Mouse (Mus musculus) midbrain, embryonic 10.5 days (tissue): ENCODE results near the gene Tmem208. TPM values are rescaled to one million over a fixed set of nuclear protein-coding genes. Genes with fewer than 3 reads are reported as not detected.

Source experiments
- DNase-seq: peaks from one replicate; pipeline ENCODE4 v3.0.0-alpha.2; 2017; ENCODE audit warnings: low spot score
- H3K27ac ChIP-seq: fragments of 300-500 bp; sonication (generic); replicated peaks from 2 replicates; pipeline ENCODE4 v1.5.1; 2016; ENCODE audit warnings: mild to moderate bottlenecking
- H3K27me3 ChIP-seq: fragments of 300-500 bp; sonication (generic); 2 replicates; pipeline ENCODE4 v1.6.1; 2016; ENCODE audit warnings: low read depth, mild to moderate bottlenecking; ENCODE audit not compliant: poor library complexity, severe bottlenecking
- H3K36me3 ChIP-seq: fragments of 300-500 bp; sonication (generic); 2 replicates; pipeline ENCODE4 v1.6.1; 2016; ENCODE audit warnings: mild to moderate bottlenecking, moderate library complexity
- H3K4me1 ChIP-seq: fragments of 300-500 bp; sonication (generic); 2 replicates; pipeline ENCODE4 v1.6.1; 2016
- H3K4me3 ChIP-seq: fragments of 300-500 bp; sonication (generic); 2 replicates; pipeline ENCODE4 v1.5.1; 2016; ENCODE audit warnings: mild to moderate bottlenecking, moderate library complexity
- H3K9me3 ChIP-seq: fragments of 300-500 bp; sonication (generic); replicated peaks from 2 replicates; pipeline ENCODE4 v1.6.1; 2016; ENCODE audit warnings: mild to moderate bottlenecking
- WGBS: fragments of 180-500 bp; shearing (Covaris S2); methylation state at CpG from one replicate; pipeline ENCODE4 v1.1.7; 2016; 5-methylcytosine and 5-hydroxymethylcytosine counted together
- polyA plus RNA-seq: library from polyadenylated mRNA; unstranded; fragments of >200 nt; fragmentation: Nextera tagmentation; extraction: Ambion mirVana; gene quantifications from 2 replicates; pipeline ENCODE4 v1.2.1, GENCODE M21; 2016

The Tmem208 gene
- polyA plus RNA-seq: 105 and 106 TPM in 2 replicates

GRCm38 (mm10) chr8:105326141-105326672, at the start of gene Tmem208, which contains the start of gene Lrrc29:
Gene Tmem208, plus strand, starts transcription at chr8:105326354.
Gene Lrrc29, minus strand, starts transcription at chr8:105326278.
- Histone ChIP-seq H3K4me3 (peak within 1 kb of the TSS; percentile 88), H3K4me1 (peaks cover 28% of the 10 kb centered on the region), H3K9me3 (no peaks in the 10 kb centered on the region), H3K36me3 (peaks cover 52% of the 10 kb centered on the region), H3K27ac (peak within 1 kb of the TSS; percentile 86), H3K27me3 (no peaks in the 10 kb centered on the region)
- peak; percentile 97 for DNase-seq
- under 1% methylated on average over 36 of the region's 36 CpGs for WGBS

GRCm38 (mm10) chr8:105278911-105279334, 47.2 kb upstream of the Tmem208 start:
- no peak overlapping the region for H3K27ac ChIP-seq
- peaks cover 37% of the 10 kb centered on the region for H3K36me3 ChIP-seq
- no peaks in the 10 kb centered on the region for H3K9me3 ChIP-seq
- 2% methylated on average over 28 of the region's 28 CpGs for WGBS
- peak overlapping the region; percentile 34 for H3K4me3 ChIP-seq
- DNase-seq: no peak
- peaks cover 100% of the 10 kb centered on the region for H3K27me3 ChIP-seq
- peaks cover 30% of the 10 kb centered on the region for H3K4me1 ChIP-seq

- peaks cover 99% of the 10 kb centered on the region for H3K27me3 ChIP-seq
- H3K9me3 ChIP-seq: no peaks in the 10 kb centered on the region
- no peak overlapping the region for H3K4me3 ChIP-seq
- DNase-seq: no peak
- H3K36me3 ChIP-seq: peaks cover 49% of the 10 kb centered on the region
- H3K4me1 ChIP-seq: peaks cover 30% of the 10 kb centered on the region
- 76% methylated on average over 3 of the region's 3 CpGs for WGBS
- no peak overlapping the region for H3K27ac ChIP-seq
Observed at GRCm38 (mm10) chr8:105280567-105280966, 45.6 kb upstream of the Tmem208 start.

GRCm38 (mm10) chr8:105281821-105282220, 44.3 kb upstream of the Tmem208 start:
- Histone ChIP-seq H3K36me3 (peaks cover 52% of the 10 kb centered on the region), H3K9me3 (no peaks in the 10 kb centered on the region), H3K4me3 (no peak overlapping the region), H3K4me1 (peaks cover 26% of the 10 kb centered on the region), H3K27ac (no peak overlapping the region), H3K27me3 (peaks cover 88% of the 10 kb centered on the region)
- WGBS: 92% methylated on average over 12 of the region's 12 CpGs
- no peak for DNase-seq

- H3K36me3 ChIP-seq: peaks cover 52% of the 10 kb centered on the region
- H3K27me3 ChIP-seq: peaks cover 84% of the 10 kb centered on the region
- DNase-seq: no peak
- H3K9me3 ChIP-seq: no peaks in the 10 kb centered on the region
- no peak overlapping the region for H3K4me3 ChIP-seq
- H3K4me1 ChIP-seq: peaks cover 28% of the 10 kb centered on the region
- WGBS: 89% methylated on average over 4 of the region's 4 CpGs
- no peak overlapping the region for H3K27ac ChIP-seq
Observed at GRCm38 (mm10) chr8:105282239-105282638, 43.9 kb upstream of the Tmem208 start.

- H3K9me3 ChIP-seq: no peaks in the 10 kb centered on the region
- no peak overlapping the region for H3K27ac ChIP-seq
- WGBS: 24% methylated on average over 23 of the region's 23 CpGs
- peaks cover 52% of the 10 kb centered on the region for H3K36me3 ChIP-seq
- peak; percentile 53 for DNase-seq
- no peak overlapping the region for H3K4me3 ChIP-seq
- H3K4me1 ChIP-seq: peaks cover 34% of the 10 kb centered on the region
- peaks cover 76% of the 10 kb centered on the region for H3K27me3 ChIP-seq
Observed at GRCm38 (mm10) chr8:105283074-105283473, 43.1 kb upstream of the Tmem208 start.

- Histone ChIP-seq H3K27ac (no peak overlapping the region), H3K4me1 (peaks cover 47% of the 10 kb centered on the region), H3K36me3 (peaks cover 43% of the 10 kb centered on the region), H3K4me3 (no peak overlapping the region), H3K27me3 (peaks cover 61% of the 10 kb centered on the region), H3K9me3 (no peaks in the 10 kb centered on the region)
- DNase-seq: no peak
- 42% methylated on average over 12 of the region's 12 CpGs for WGBS
Observed at GRCm38 (mm10) chr8:105285514-105285913, 40.6 kb upstream of the Tmem208 start.

GRCm38 (mm10) chr8:105286907-105287306, 39.2 kb upstream of the Tmem208 start:
- DNase-seq: no peak
- H3K36me3 ChIP-seq: peaks cover 35% of the 10 kb centered on the region
- H3K4me3 ChIP-seq: no peak overlapping the region
- H3K9me3 ChIP-seq: no peaks in the 10 kb centered on the region
- peaks cover 51% of the 10 kb centered on the region for H3K4me1 ChIP-seq
- no peak overlapping the region for H3K27ac ChIP-seq
- peaks cover 58% of the 10 kb centered on the region for H3K27me3 ChIP-seq
- 84% methylated on average over 4 of the region's 4 CpGs for WGBS

GRCm38 (mm10) chr8:105288231-105288630, 37.9 kb upstream of the Tmem208 start:
- Histone ChIP-seq H3K27me3 (peaks cover 54% of the 10 kb centered on the region), H3K36me3 (peaks cover 21% of the 10 kb centered on the region), H3K4me3 (peak overlapping the region; percentile 63), H3K27ac (no peak overlapping the region), H3K4me1 (peaks cover 49% of the 10 kb centered on the region), H3K9me3 (no peaks in the 10 kb centered on the region)
- DNase-seq: no peak
- WGBS: 85% methylated on average over 5 of the region's 5 CpGs

- H3K27ac ChIP-seq: peak overlapping the region; percentile 95
- H3K27me3 ChIP-seq: peaks cover 49% of the 10 kb centered on the region
- peaks cover 47% of the 10 kb centered on the region for H3K4me1 ChIP-seq
- no peaks in the 10 kb centered on the region for H3K9me3 ChIP-seq
- peak overlapping the region; percentile 63 for H3K4me3 ChIP-seq
- DNase-seq: peak; percentile 95
- under 1% methylated on average over 53 of the region's 53 CpGs for WGBS
- peaks cover 15% of the 10 kb centered on the region for H3K36me3 ChIP-seq
Observed at GRCm38 (mm10) chr8:105288958-105289732, 37.0 kb upstream of the Tmem208 start.

GRCm38 (mm10) chr8:105289805-105290460, 36.2 kb upstream of the Tmem208 start, which contains the start of gene 4931428F04Rik:
Gene 4931428F04Rik, minus strand, starts transcription at chr8:105289864.
- H3K4me1 ChIP-seq: peaks cover 47% of the 10 kb centered on the region
- H3K27me3 ChIP-seq: peaks cover 42% of the 10 kb centered on the region
- no peaks in the 10 kb centered on the region for H3K9me3 ChIP-seq
- H3K36me3 ChIP-seq: peaks cover 9% of the 10 kb centered on the region
- H3K27ac ChIP-seq: peak within 1 kb of the TSS; percentile 95
- peak; percentile 74 for DNase-seq
- WGBS: 3% methylated on average over 43 of the region's 43 CpGs
- peak within 1 kb of the TSS; percentile 63 for H3K4me3 ChIP-seq

GRCm38 (mm10) chr8:105290554-105291314, 35.4 kb upstream of the Tmem208 start:
- Histone ChIP-seq H3K4me3 (peak overlapping the region; percentile 63), H3K9me3 (no peaks in the 10 kb centered on the region), H3K27ac (0 out of 2 replicates have a peak overlapping the region, but pooled peaks have one; percentile 50), H3K4me1 (peaks cover 42% of the 10 kb centered on the region), H3K27me3 (peaks cover 34% of the 10 kb centered on the region), H3K36me3 (peaks cover 1% of the 10 kb centered on the region; the same call in 1 of the 2 replicates)
- 5% methylated on average over 31 of the region's 31 CpGs for WGBS
- DNase-seq: peak; percentile 90
